Mouse (Mus musculus) lung, adult 2 months (tissue): ENCODE measurements at regions not wholly inside any gene's neighbourhood (a gene's known extent, or its start where the extent isn't known, plus 50 kb on each side); places are given as distances from the start of the nearest gene placed in this dataset.

ENCODE experiments used
- DNase-seq: peaks from one replicate; pipeline ENCODE4 v3.0.0; 2022
- H3K4me1 ChIP-seq: fragments of 200-500 bp; 2 replicates; pipeline ENCODE4 v1.6.1; 2011; ENCODE audit warnings: low read length; ENCODE audit not compliant: control insufficient read depth, insufficient read depth
- H3K4me3 ChIP-seq: fragments of 200-500 bp; replicated peaks from 2 replicates; pipeline ENCODE3; 2011; ENCODE audit warnings: low read depth, mild to moderate bottlenecking, control low read depth, low read length; ENCODE audit errors: extremely low read depth
- CTCF ChIP-seq: fragments of 200-500 bp; IDR thresholded peaks from 2 replicates; pipeline ENCODE4 v1.5.1; 2011; ENCODE audit warnings: mild to moderate bottlenecking, low read length, control low read depth; ENCODE audit not compliant: insufficient read depth
- POLR2A ChIP-seq: fragments of 200-500 bp; IDR thresholded peaks from 2 replicates; pipeline ENCODE4 v1.6.1; 2011; ENCODE audit warnings: low read depth, mild to moderate bottlenecking, control low read depth, low read length, borderline replicate concordance; ENCODE audit errors: extremely low read depth
- WGBS: fragments of 180-500 bp; shearing (Covaris S2); methylation state at CpG from one replicate; pipeline ENCODE4 v1.1.7; 2018; 5-methylcytosine and 5-hydroxymethylcytosine counted together

- DNase-seq, result no peak
- H3K4me1 ChIP-seq, result no peaks in the 10 kb centered on the region
- H3K4me3 ChIP-seq, result no peak overlapping the region
- 79% methylated on average over 8 of the region's 8 CpGs for WGBS
- TF ChIP-seq POLR2A (no peak), CTCF (no peak)
Measured at GRCm38 (mm10) chr8:48981667-48982066, 137.9 kb upstream of the Tenm3 start.

- H3K4me3 ChIP-seq, result no peak overlapping the region
- no peak for DNase-seq
- H3K4me1 ChIP-seq, result no peaks in the 10 kb centered on the region
- TF ChIP-seq CTCF, result no peak
- 75% methylated on average over 7 of the region's 7 CpGs for WGBS
Measured at GRCm38 (mm10) chr8:48980755-48981154, 137.0 kb upstream of the Tenm3 start.

GRCm38 (mm10) chr8:48970655-48971054 is 126.9 kb upstream of the Tenm3 start:
- 84% methylated on average over 5 of the region's 5 CpGs for WGBS
- TF ChIP-seq CTCF, result no peak
- no peak for TF ChIP-seq POLR2A
- H3K4me1 ChIP-seq, result no peaks in the 10 kb centered on the region

GRCm38 (mm10) chr8:48964929-48965328 is 121.2 kb upstream of the Tenm3 start:
- TF ChIP-seq CTCF (no peak), POLR2A (no peak)
- WGBS, result 57% methylated on average over 1 of the region's 1 CpGs
- DNase-seq, result no peak

More at GRCm38 (mm10) chr8:48970655-48971054, 126.9 kb upstream of the Tenm3 start:
- DNase-seq, result no peak
- H3K4me3 ChIP-seq, result no peak overlapping the region

GRCm38 (mm10) chr8:48957614-48958013 is 113.9 kb upstream of the Tenm3 start:
- no peak for DNase-seq
- Histone ChIP-seq H3K4me3 (no peak overlapping the region), H3K4me1 (no peaks in the 10 kb centered on the region)
- 81% methylated on average over 5 of the region's 5 CpGs for WGBS
- TF ChIP-seq CTCF, result no peak
- no peak for TF ChIP-seq POLR2A

More at GRCm38 (mm10) chr8:48964929-48965328, 121.2 kb upstream of the Tenm3 start:
- Histone ChIP-seq H3K4me3 (no peak overlapping the region), H3K4me1 (no peaks in the 10 kb centered on the region)

DNA sequence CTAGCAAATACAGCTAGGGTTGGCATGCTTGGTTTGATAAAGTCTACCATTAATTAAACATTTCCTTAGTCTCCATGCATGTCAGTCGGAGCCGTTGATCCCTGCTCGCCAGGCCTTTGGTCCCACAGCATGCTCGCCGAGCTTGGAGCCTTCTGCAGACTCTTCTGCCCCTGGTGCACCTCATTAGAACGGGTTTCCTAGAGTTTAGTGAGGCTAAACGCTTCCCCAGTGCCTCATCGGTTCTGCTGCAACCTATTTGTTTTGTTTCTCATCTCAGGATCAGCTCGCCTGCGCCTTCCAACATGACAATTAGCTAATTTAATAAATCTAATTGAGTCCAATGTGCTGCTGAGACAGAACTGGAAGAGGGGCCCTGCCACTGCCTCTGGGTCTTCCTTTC is 107.7 kb upstream of the Tenm3 start:
- Histone ChIP-seq H3K4me1 (no peaks in the 10 kb centered on the region), H3K4me3 (no peak overlapping the region)
- TF ChIP-seq CTCF (no peak), POLR2A (no peak)
- DNase-seq, result no peak
- 86% methylated on average over 10 of the region's 10 CpGs for WGBS

- TF ChIP-seq CTCF (no peak), POLR2A (no peak)
- DNase-seq, result no peak
- WGBS, result 35% methylated on average over 1 of the region's 1 CpGs
Measured at GRCm38 (mm10) chr8:48944177-48944576, 100.4 kb upstream of the Tenm3 start.

DNA sequence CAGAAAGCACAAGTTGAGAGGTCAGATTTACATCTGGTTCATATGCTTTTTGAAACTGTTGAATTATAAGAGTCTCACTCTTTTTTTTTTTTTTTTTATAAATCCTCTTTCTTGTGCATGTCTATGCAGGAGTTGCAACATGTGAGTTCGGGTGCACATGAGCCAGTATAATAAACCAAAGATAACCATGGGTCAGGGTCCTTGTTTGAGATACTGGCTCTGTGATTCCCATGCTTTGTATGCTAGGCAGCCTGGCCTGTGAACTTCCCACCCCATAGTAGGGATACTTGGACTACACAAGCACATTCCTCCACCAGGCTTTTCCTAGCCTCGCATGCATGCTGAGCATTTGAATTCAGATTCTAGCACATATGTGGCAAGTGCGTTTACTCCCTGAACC is 93.4 kb upstream of the Tenm3 start:
- no peaks in the 10 kb centered on the region for H3K4me1 ChIP-seq
- H3K4me3 ChIP-seq, result no peak overlapping the region
- WGBS, result 84% methylated on average over 3 of the region's 3 CpGs
- TF ChIP-seq CTCF, result no peak
- TF ChIP-seq POLR2A, result no peak
- no peak for DNase-seq

More at GRCm38 (mm10) chr8:48944177-48944576, 100.4 kb upstream of the Tenm3 start:
- no peak overlapping the region for H3K4me3 ChIP-seq
- H3K4me1 ChIP-seq, result no peaks in the 10 kb centered on the region

- no peak for TF ChIP-seq CTCF
- no peak for TF ChIP-seq POLR2A
- whole genome bisulfite sequencing, result 81% methylated on average over 11 of the region's 11 CpGs
- H3K4me1 ChIP-seq, result no peaks in the 10 kb centered on the region
- no peak overlapping the region for H3K4me3 ChIP-seq
- no peak for DNase-seq
Measured at GRCm38 (mm10) chr8:48927135-48927534, 83.4 kb upstream of the Tenm3 start.

GRCm38 (mm10) chr8:48915275-48915674 is 71.5 kb upstream of the Tenm3 start:
- no peak overlapping the region for H3K4me3 ChIP-seq
- no peak for DNase-seq
- WGBS, result 49% methylated on average over 3 of the region's 3 CpGs
- no peaks in the 10 kb centered on the region for H3K4me1 ChIP-seq
- TF ChIP-seq CTCF (no peak), POLR2A (no peak)
